In genomic region chr5:28460556-28461350, GRCm38 (mm10) we compare ENCODE assay signal across 12 mouse cellular contexts. TPM values are rescaled to one million over a fixed set of nuclear protein-coding genes. Genes with fewer than 3 reads are reported as not detected.
DNase-seq lines count a peak whose midpoint lies in the region; ATAC-seq lines count a peak whose summit lies in the region.
"Had no signal": no experiment of that assay in that cellular context is flagged by ENCODE, and none has a peak within 500 bp of the region (broad histone marks: within the 10 kb centered on the region; RNA-seq: fewer than 3 reads in every experiment).

No protein-coding gene starts in this region.

- H3K27me3 ChIP-seq in hindbrain, embryonic 10.5 days (ENCODE audit: insufficient read depth, poor library complexity, severe bottlenecking) = peaks cover 100% of the 10 kb centered on the region
- H3K27me3 ChIP-seq in hindbrain, embryonic 16.5 days (replicated peaks; ENCODE audit: control insufficient read depth, insufficient read depth, low read length) = peaks cover 86% of the 10 kb centered on the region
- peaks cover 75% of the 10 kb centered on the region for H3K27me3 ChIP-seq in intestine, embryonic 16.5 days (replicated peaks; ENCODE audit: control insufficient read depth, insufficient read depth, low read length)
- peaks cover 96% of the 10 kb centered on the region for H3K27me3 ChIP-seq in neural tube, embryonic 15.5 days (replicated peaks)

- no peaks in the 10 kb centered on the region for H3K9me3 ChIP-seq in hindbrain, embryonic 10.5 days
- H3K9me3 ChIP-seq in hindbrain, embryonic 16.5 days (ENCODE audit: control insufficient read depth, low read length) = no peaks in the 10 kb centered on the region
- H3K9me3 ChIP-seq in intestine, embryonic 16.5 days (ENCODE audit: control insufficient read depth, low read length) = no peaks in the 10 kb centered on the region
- no peaks in the 10 kb centered on the region for H3K9me3 ChIP-seq in neural tube, embryonic 15.5 days (replicated peaks)

- H3K27ac ChIP-seq in hindbrain, embryonic 10.5 days = peak overlapping the region; percentile 76
- no peak overlapping the region for H3K27ac ChIP-seq in hindbrain, embryonic 16.5 days (ENCODE audit: low read depth, low read length)
- H3K27ac ChIP-seq in intestine, embryonic 16.5 days (ENCODE audit: low read length) = no peak overlapping the region
- H3K27ac ChIP-seq in neural tube, embryonic 15.5 days (replicated peaks) = no peak overlapping the region

- no peak overlapping the region for H3K9ac ChIP-seq in hindbrain, embryonic 16.5 days (ENCODE audit: low read depth, low read length)
- peak overlapping the region; percentile 51 for H3K9ac ChIP-seq in intestine, embryonic 16.5 days (ENCODE audit: low read depth, low read length)
- H3K9ac ChIP-seq in neural tube, embryonic 15.5 days (replicated peaks) = no peak overlapping the region

- no peaks in the 10 kb centered on the region for H3K36me3 ChIP-seq in hindbrain, embryonic 10.5 days
- H3K36me3 ChIP-seq in hindbrain, embryonic 16.5 days (ENCODE audit: control insufficient read depth, insufficient read depth, low read length) = no peaks in the 10 kb centered on the region
- no peaks in the 10 kb centered on the region for H3K36me3 ChIP-seq in intestine, embryonic 16.5 days (ENCODE audit: control insufficient read depth, insufficient read depth, low read length)
- no peaks in the 10 kb centered on the region for H3K36me3 ChIP-seq in neural tube, embryonic 15.5 days

- intact Hi-C loops in left cerebral cortex, postnatal 25 days (cut with DNase I) = loop anchor here (10.0 kb wide), 1 partner anchor 394 kb away; no protein-coding TSS in a partner anchor

- peak; percentile 51 for DNase-seq in hindbrain, embryonic 10.5 days (ENCODE audit: low spot score)
- DNase-seq in embryo, embryonic 9.5 days (ENCODE audit: extremely low spot score) = peak; percentile 33
- DNase-seq in spleen, postnatal 4 days (ENCODE audit: low spot score in 2 of 2) = no peak
- no peak for DNase-seq in left cerebral cortex, adult 11 months (ENCODE audit: low spot score)
- no peak for DNase-seq in left cerebral cortex, postnatal 25 days (ENCODE audit: low spot score in 2 of 2)
- DNase-seq: adrenal gland, postnatal 25 days; cerebellum, postnatal 25 days had no signal

- H3K4me3 ChIP-seq in hindbrain, embryonic 10.5 days = peak overlapping the region; percentile 51
- no peak overlapping the region for H3K4me3 ChIP-seq in hindbrain, embryonic 16.5 days (ENCODE audit: low read length)
- H3K4me3 ChIP-seq in intestine, embryonic 16.5 days (ENCODE audit: low read length) = peak overlapping the region; percentile 57
- H3K4me3 ChIP-seq in neural tube, embryonic 15.5 days (replicated peaks) = no peak overlapping the region

- WGBS in hindbrain, embryonic 10.5 days = under 1% methylated on average over 17 of the region's 17 CpGs
- WGBS in hindbrain, embryonic 16.5 days = 3% methylated on average over 17 of the region's 17 CpGs
- 4% methylated on average over 17 of the region's 17 CpGs for WGBS in intestine, embryonic 16.5 days
- under 1% methylated on average over 17 of the region's 17 CpGs for WGBS in neural tube, embryonic 15.5 days

- ATAC-seq in hindbrain, embryonic 16.5 days = no peak
- ATAC-seq in intestine, embryonic 16.5 days = no peak
- ATAC-seq in neural tube, embryonic 15.5 days (ENCODE audit: low FRiP score) = no peak

- H3K4me1 ChIP-seq in hindbrain, embryonic 10.5 days (replicated peaks) = peaks cover 79% of the 10 kb centered on the region
- H3K4me1 ChIP-seq in hindbrain, embryonic 16.5 days (ENCODE audit: control insufficient read depth, insufficient read depth, low read depth, low read length) = peaks cover 38% of the 10 kb centered on the region
- peaks cover 11% of the 10 kb centered on the region; the same call in 1 of the 2 replicates for H3K4me1 ChIP-seq in intestine, embryonic 16.5 days (ENCODE audit: control insufficient read depth, insufficient read depth, low read length)
- H3K4me1 ChIP-seq in neural tube, embryonic 15.5 days = peaks cover 65% of the 10 kb centered on the region

- no peak overlapping the region; the same call in 1 of the 2 replicates for H3K4me2 ChIP-seq in hindbrain, embryonic 16.5 days (ENCODE audit: low read length)
- H3K4me2 ChIP-seq in intestine, embryonic 16.5 days (ENCODE audit: low read depth, low read length) = peak overlapping the region; percentile 75
- H3K4me2 ChIP-seq in neural tube, embryonic 15.5 days = 0 out of 2 replicates have a peak overlapping the region, but pooled peaks have one; percentile 7

RNA-seq across cellular contexts. Expression of gene Shh, which starts 6.3 kb away (rescaled TPM):
- polyA plus RNA-seq in hindbrain, embryonic 10.5 days (2016; fragmentation: Nextera tagmentation; extraction: Ambion mirVana) = 2.8 TPM in 2 replicates
- polyA plus RNA-seq in hindbrain, embryonic 16.5 days (2015; fragmentation: Nextera tagmentation; extraction: Ambion mirVana) = 0.93 and 0.97 TPM in 2 replicates
- 2.8 TPM in 2 replicates for polyA plus RNA-seq in intestine, embryonic 16.5 days (2015; fragmentation: Nextera tagmentation; extraction: Ambion mirVana)
- polyA plus RNA-seq in neural tube, embryonic 15.5 days (2015; fragmentation: Nextera tagmentation; extraction: Ambion mirVana) = 1.5 and 2.7 TPM in 2 replicates
- 1 to 10 TPM; 3.1 to 3.5 TPM for total RNA-seq in left cerebral cortex, postnatal 25 days (2021)
- total RNA-seq: CH12.LX; gastrocnemius, adult 8-10 months had no signal

Comparison
In these comparisons a context has a peak if more than half of its experiments do, and no peak if none do; other contexts are left out.
1. H3K4me3 ChIP-seq: peak in hindbrain, embryonic 10.5 days (single experiment) and intestine, embryonic 16.5 days (single experiment); none in hindbrain, embryonic 16.5 days (single experiment) and neural tube, embryonic 15.5 days (single experiment).
2. DNase-seq: peak in hindbrain, embryonic 10.5 days (single experiment) and embryo, embryonic 9.5 days (single experiment); none in spleen, postnatal 4 days (0 of 2), left cerebral cortex, adult 11 months (single experiment) and left cerebral cortex, postnatal 25 days (0 of 2).